In the genomic region with DNA sequence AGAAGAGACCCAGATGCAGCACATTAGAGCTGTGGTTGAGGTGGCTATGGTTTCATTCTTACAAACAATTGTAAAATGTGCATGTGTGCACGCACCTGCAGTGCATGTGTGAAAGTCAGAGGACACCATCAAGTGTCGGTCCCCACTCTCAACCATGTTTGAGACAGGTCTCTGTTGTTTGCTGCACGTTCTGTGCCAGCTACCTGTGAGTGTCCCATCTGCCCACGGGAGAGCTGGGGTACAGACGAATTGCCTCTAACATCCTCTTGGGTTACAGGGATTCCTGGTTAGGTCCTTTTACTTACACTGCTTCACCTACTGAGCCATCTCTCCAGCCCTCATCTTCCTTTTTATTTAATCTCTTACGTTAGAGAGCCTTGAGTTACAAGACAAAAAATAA, we compare ENCODE assay signal across 11 mouse cellular contexts.
"Had no signal": no experiment of that assay in that cellular context is flagged by ENCODE, and none has a peak within 500 bp of the region (broad histone marks: within the 10 kb centered on the region; RNA-seq: fewer than 3 reads in every experiment).

No protein-coding gene starts in this region.

- H3K9ac ChIP-seq: limb, embryonic 13.5 days; liver, embryonic 14.5 days; midbrain, embryonic 12.5 days; neural tube, embryonic 13.5 days had no signal

- H3K27me3 ChIP-seq: midbrain, embryonic 12.5 days; neural tube, embryonic 13.5 days had no signal

- H3K36me3 ChIP-seq: limb, embryonic 13.5 days; midbrain, embryonic 12.5 days; neural tube, embryonic 13.5 days had no signal

- DNase-seq: kidney, postnatal 14 days; left cerebral cortex, postnatal 4 days; lung, adult 18-20 months; right cerebral cortex, adult 18-20 months; right cerebral cortex, postnatal 25 days; thymus, postnatal 36 days had no signal

- H3K4me1 ChIP-seq: limb, embryonic 13.5 days; midbrain, embryonic 12.5 days; neural tube, embryonic 13.5 days had no signal

- H3K4me3 ChIP-seq: limb, embryonic 13.5 days; midbrain, embryonic 12.5 days; neural tube, embryonic 13.5 days had no signal

- H3K9me3 ChIP-seq: limb, embryonic 13.5 days; midbrain, embryonic 12.5 days had no signal

- H3K27ac ChIP-seq: limb, embryonic 13.5 days; liver, embryonic 14.5 days; midbrain, embryonic 12.5 days; neural tube, embryonic 13.5 days had no signal

- H3K4me2 ChIP-seq: limb, embryonic 13.5 days; midbrain, embryonic 12.5 days; neural tube, embryonic 13.5 days had no signal

- ATAC-seq: midbrain, embryonic 16.5 days had no signal
